Mouse (Mus musculus) MEL (cell line): Measurements from ENCODE around the gene 4930404H24Rik.

ENCODE experiments used
- CTCF ChIP-seq, 3 experiments: IDR thresholded peaks in 2 of 3; conservative IDR thresholded peaks in 1 of 3; 2 replicates each; pipeline ENCODE4 v1.5.1; 2011 to 2012; ENCODE audit warnings: low read length in 3 of 3, low read depth in 2 of 3, mild to moderate bottlenecking in 2 of 3, improper control_type of control experiment in 1 of 3, inconsistent platforms in 1 of 3, mixed read lengths in 1 of 3, moderate library complexity in 1 of 3; ENCODE audit not compliant: control insufficient read depth in 1 of 3, insufficient read depth in 1 of 3, poor library complexity in 1 of 3, severe bottlenecking in 1 of 3
- ETS1 ChIP-seq: IDR thresholded peaks from 2 replicates; pipeline ENCODE4 v1.6.1; 2012; ENCODE audit warnings: low read depth, mild to moderate bottlenecking, inconsistent platforms, low read length, improper control_type of control experiment, moderate library complexity
- HCFC1 ChIP-seq: IDR thresholded peaks from 2 replicates; pipeline ENCODE4 v1.6.1; 2012; ENCODE audit warnings: low read depth, mild to moderate bottlenecking, inconsistent platforms, low read length, improper control_type of control experiment, moderate library complexity
- JUND ChIP-seq: IDR thresholded peaks from 2 replicates; pipeline ENCODE4 v1.6.1; 2011; ENCODE audit warnings: low read depth, mild to moderate bottlenecking, improper control_type of control experiment, low read length
- MAZ ChIP-seq: IDR thresholded peaks from 2 replicates; pipeline ENCODE4 v1.6.1; 2012; ENCODE audit warnings: low read depth, mild to moderate bottlenecking, inconsistent platforms, low read length, improper control_type of control experiment
- POLR2A ChIP-seq, 2 experiments: IDR thresholded peaks; 2 replicates each; pipeline ENCODE4 v1.6.1; 2011 to 2012; ENCODE audit warnings: low read length in 2 of 2, mild to moderate bottlenecking in 2 of 2, control low read depth in 1 of 2, improper control_type of control experiment in 1 of 2, low read depth in 1 of 2, moderate library complexity in 1 of 2; ENCODE audit not compliant: control insufficient read depth in 1 of 2, insufficient read depth in 1 of 2, poor library complexity in 1 of 2
- TBP ChIP-seq: IDR thresholded peaks from 2 replicates; pipeline ENCODE4 v1.8.0; 2011; ENCODE audit warnings: low read depth, low read length, improper control_type of control experiment

GRCm38 (mm10) chr2:153525906-153526311, 33.3 kb downstream of the 4930404H24Rik start:
- TF ChIP-seq CTCF (IDR thresholded peaks at IDR 0.05 in 2 of 3, conservative IDR thresholded peaks at IDR 0.05 in 1 of 3; ENCODE audit: control insufficient read depth in 1 of 3, insufficient read depth in 1 of 3, low read depth in 2 of 3, low read length in 3 of 3, poor library complexity in 1 of 3, severe bottlenecking in 1 of 3) (no peak), MAZ (peak; percentile 85), JUND (no peak), POLR2A (IDR thresholded peaks at IDR 0.05; ENCODE audit: control insufficient read depth in 1 of 2, insufficient read depth in 1 of 2, low read depth in 1 of 2, low read length in 2 of 2, poor library complexity in 1 of 2) (peak in 1 of 2 experiments; percentile 37; a peak in 1 of 4 replicates), HCFC1 (peak; percentile 44; the same call in 1 of the 2 replicates), ETS1 (peak; percentile 66), TBP (no peak)
